Comparison of ENCODE assay signal across 29 mouse cellular contexts in the genomic region with DNA sequence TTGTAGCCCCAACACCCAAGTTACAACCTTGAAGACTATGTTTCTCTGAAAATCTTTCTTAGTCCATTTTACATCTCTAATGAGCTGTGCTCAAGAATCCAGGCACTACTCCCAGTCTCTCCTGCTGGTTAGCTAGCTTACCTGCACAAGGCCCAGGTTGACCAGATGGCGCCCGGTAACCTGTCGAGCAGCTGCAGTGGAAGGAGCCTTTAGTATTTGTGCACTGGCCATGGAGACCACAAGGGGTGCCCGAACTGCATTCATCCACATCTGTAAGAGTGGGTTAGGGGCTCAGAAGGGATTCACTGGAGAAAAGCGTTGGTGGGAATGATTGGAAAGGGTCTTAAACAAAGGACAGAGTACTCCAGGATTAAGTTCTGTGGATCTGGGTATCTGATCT. TPM values are rescaled to one million over a fixed set of nuclear protein-coding genes. Genes with fewer than 3 reads are reported as not detected.
DNase-seq lines count a peak whose midpoint lies in the region.
"Had no signal": no experiment of that assay in that cellular context is flagged by ENCODE, and none has a peak within 500 bp of the region (broad histone marks: within the 10 kb centered on the region; RNA-seq: fewer than 3 reads in every experiment).

No protein-coding gene starts in this region.

- H3K27me3 ChIP-seq in forebrain, embryonic 10.5 days (ENCODE audit: poor library complexity, severe bottlenecking): peaks cover 75% of the 10 kb centered on the region
- H3K27me3 ChIP-seq: Patski had no signal

- peaks cover 31% of the 10 kb centered on the region for H3K4me1 ChIP-seq in forebrain, embryonic 10.5 days

- no peaks in the 10 kb centered on the region for H3K9me3 ChIP-seq in forebrain, embryonic 10.5 days
- H3K9me3 ChIP-seq: embryonic facial prominence, embryonic 13.5 days; embryonic facial prominence, embryonic 15.5 days; forebrain, embryonic 13.5 days; forebrain, embryonic 15.5 days; G1E had no signal

- DNase-seq in heart, adult 11 months: peak; percentile 90
- DNase-seq in heart, postnatal 25 days (ENCODE audit: low spot score): no peak
- peak; percentile 42 for DNase-seq in testis, postnatal 10 days (ENCODE audit: low spot score)
- no peak for DNase-seq in testis, postnatal 14 days (ENCODE audit: low spot score)
- peak; percentile 47 for DNase-seq in R1 (ENCODE audit: low read depth, low spot score)
- no peak for DNase-seq in forebrain, embryonic 10.5 days (ENCODE audit: extremely low spot score, low spot score)
- DNase-seq: adrenal gland, adult 2 months; adrenal gland, postnatal 10 days; adrenal gland, postnatal 25 days; cerebellum, adult 11 months; cerebellum, adult 18-20 months; cerebellum, adult 8-10 months; cerebellum, adult 9-11 months; cerebellum, postnatal 14 days; cerebellum, postnatal 36 days; embryo, embryonic 11 days; forebrain, postnatal 0 days had no signal

- 0 out of 2 replicates have a peak, but pooled peaks cover 9% of the 10 kb centered on the region for H3K36me3 ChIP-seq in forebrain, embryonic 10.5 days (replicated peaks)
- H3K36me3 ChIP-seq: forebrain, embryonic 15.5 days; G1E had no signal

- 92% methylated on average over 5 of the region's 5 CpGs for WGBS in forebrain, embryonic 10.5 days

- intact Hi-C loops in heart, postnatal 25 days (cut with DNase I): no loop called here

- H3K27ac ChIP-seq in forebrain, embryonic 10.5 days: no peak overlapping the region
- H3K27ac ChIP-seq: embryonic facial prominence, embryonic 13.5 days; embryonic facial prominence, embryonic 15.5 days; forebrain, embryonic 13.5 days; forebrain, embryonic 15.5 days had no signal

- H3K4me3 ChIP-seq in forebrain, embryonic 10.5 days: no peak overlapping the region
- H3K4me3 ChIP-seq: embryonic facial prominence, embryonic 13.5 days; embryonic facial prominence, embryonic 15.5 days; erythroblast, embryonic 14.5 days; forebrain, embryonic 13.5 days; forebrain, embryonic 15.5 days had no signal

RNA-seq across cellular contexts. Expression of gene Ltbp4, which starts 14.5 kb away (rescaled TPM):
- 100 to 1,000 TPM; 210 to 247 TPM for total RNA-seq in heart, postnatal 25 days (2021)
- polyA plus RNA-seq in forebrain, embryonic 10.5 days (2016; fragmentation: Nextera tagmentation; extraction: Ambion mirVana): 8.5 and 11.1 TPM in 2 replicates
- total RNA-seq: common myeloid progenitor, adult 5-6 weeks had no signal

RNA-seq across cellular contexts. Expression of gene Shkbp1, which starts 32.8 kb away (rescaled TPM):
- total RNA-seq in heart, postnatal 25 days (2021): 1 to 10 TPM; 6.4 to 8.2 TPM
- 62.4 and 67.7 TPM in 2 replicates for polyA plus RNA-seq in forebrain, embryonic 10.5 days (2016; fragmentation: Nextera tagmentation; extraction: Ambion mirVana)

RNA-seq across cellular contexts. Expression of gene Gm20479, which starts 34.2 kb away (rescaled TPM):
- not detected for total RNA-seq in heart, postnatal 25 days (2021)
- polyA plus RNA-seq in forebrain, embryonic 10.5 days (2016; fragmentation: Nextera tagmentation; extraction: Ambion mirVana): 1.4 TPM in 1 of 2 replicates, not detected in the other
- total RNA-seq: common myeloid progenitor, adult 5-6 weeks; forebrain, postnatal 0 days; G1E had no signal
- polyA plus RNA-seq: brain, embryonic 14.5 days; C2C12; embryonic facial prominence, embryonic 11.5 days; embryonic facial prominence, embryonic 13.5 days; erythroblast, embryonic 14.5 days; forebrain, embryonic 11.5 days; forebrain, embryonic 13.5 days; forebrain, postnatal 0 days had no signal

Comparison
In these comparisons a context has a peak if more than half of its experiments do, and no peak if none do; other contexts are left out.
1. DNase-seq: peak in heart, adult 11 months (single experiment), testis, postnatal 10 days (single experiment) and R1 (single experiment); none in heart, postnatal 25 days (single experiment), testis, postnatal 14 days (single experiment) and forebrain, embryonic 10.5 days (single experiment).